Mouse (Mus musculus) CH12.LX (cell line): Measurements from ENCODE around the gene Cplx2. TPM values are rescaled to one million over a fixed set of nuclear protein-coding genes. Genes with fewer than 3 reads are reported as not detected.

ENCODE experiments used
- DNase-seq: peaks from one replicate; pipeline ENCODE4 v3.0.0-alpha.2; 2013; ENCODE audit errors: extremely low read depth
- H3K27ac ChIP-seq: 2 replicates; pipeline ENCODE4 v1.5.1; 2012; ENCODE audit warnings: low read depth, mild to moderate bottlenecking, control low read depth, moderate library complexity; ENCODE audit not compliant: insufficient read depth
- H3K27me3 ChIP-seq: replicated peaks from 2 replicates; pipeline ENCODE3; 2012; ENCODE audit warnings: inconsistent platforms
- H3K36me3 ChIP-seq, 2 experiments: replicated peaks in 1 of 2; 2 replicates each; pipeline versions ENCODE3 to v1.6.1; 2012; ENCODE audit warnings: inconsistent platforms in 1 of 2, low read length in 1 of 2, mild to moderate bottlenecking in 1 of 2, mixed read lengths in 1 of 2, moderate library complexity in 1 of 2; ENCODE audit not compliant: control insufficient read depth in 1 of 2, insufficient read depth in 1 of 2
- H3K4me1 ChIP-seq, 2 experiments: 2 replicates each; pipeline ENCODE4 v1.6.1; 2012; ENCODE audit warnings: inconsistent platforms in 1 of 2, moderate library complexity in 1 of 2; ENCODE audit not compliant: insufficient read depth in 2 of 2, control insufficient read depth in 1 of 2
- H3K4me2 ChIP-seq: 2 replicates; pipeline ENCODE4 v1.6.1; 2012; ENCODE audit warnings: low read depth, mild to moderate bottlenecking, control low read depth; ENCODE audit not compliant: poor library complexity, insufficient read depth, severe bottlenecking
- H3K4me3 ChIP-seq, 3 experiments: fragments of 150-350 bp in 1 of 3; sonication (generic) in 1 of 3; replicated peaks in 1 of 3; 2 replicates each; pipeline versions ENCODE3 to v1.5.1; 2011 to 2012; ENCODE audit warnings: low read depth in 2 of 3, low read length in 2 of 3, mild to moderate bottlenecking in 2 of 3, moderate library complexity in 2 of 3, control low read depth in 1 of 3, improper control_type of control experiment in 1 of 3, inconsistent platforms in 1 of 3, mixed read lengths in 1 of 3; ENCODE audit not compliant: poor library complexity in 1 of 3
- H3K79me2 ChIP-seq: replicated peaks from 2 replicates; pipeline ENCODE4 v1.6.1; 2012; ENCODE audit warnings: mild to moderate bottlenecking, moderate library complexity; ENCODE audit not compliant: control insufficient read depth, poor library complexity, insufficient read depth, severe bottlenecking; ENCODE audit errors: extremely low read depth
- H3K9ac ChIP-seq: 2 replicates; pipeline ENCODE4 v1.6.1; 2012; ENCODE audit warnings: low read depth, mild to moderate bottlenecking, control low read depth, moderate library complexity; ENCODE audit not compliant: insufficient read depth
- H3K9me3 ChIP-seq: replicated peaks from 2 replicates; pipeline ENCODE3; 2012; ENCODE audit warnings: low read length, inconsistent platforms, mixed read lengths
- BHLHE40 ChIP-seq: IDR thresholded peaks from 2 replicates; pipeline ENCODE4 v1.6.1; 2011; ENCODE audit warnings: mild to moderate bottlenecking, low read depth, low read length, improper control_type of control experiment
- CHD2 ChIP-seq: IDR thresholded peaks from 2 replicates; pipeline ENCODE4 v1.6.1; 2011; ENCODE audit warnings: low read length, improper control_type of control experiment
- CTCF ChIP-seq, 2 experiments: IDR thresholded peaks in 1 of 2; conservative IDR thresholded peaks in 1 of 2; 2 replicates each; pipeline ENCODE4 v1.5.1; 2011 to 2012; ENCODE audit warnings: low read depth in 2 of 2, low read length in 2 of 2, improper control_type of control experiment in 1 of 2, inconsistent platforms in 1 of 2, mild to moderate bottlenecking in 1 of 2, moderate library complexity in 1 of 2
- GABPA ChIP-seq: IDR thresholded peaks from 2 replicates; pipeline ENCODE4 v1.6.1; 2012; ENCODE audit warnings: low read depth, low read length, improper control_type of control experiment, inconsistent platforms; ENCODE audit not compliant: insufficient replicate concordance
- HCFC1 ChIP-seq: IDR thresholded peaks from 2 replicates; pipeline ENCODE4 v1.6.1; 2012; ENCODE audit warnings: low read depth, mild to moderate bottlenecking, inconsistent platforms, low read length, improper control_type of control experiment
- JUND ChIP-seq: conservative IDR thresholded peaks from 2 replicates; pipeline ENCODE4 v1.6.1; 2011; ENCODE audit warnings: low read depth, low read length, improper control_type of control experiment
- MAFK ChIP-seq: IDR thresholded peaks from 2 replicates; pipeline ENCODE4 v1.6.1; 2011; ENCODE audit warnings: low read length, improper control_type of control experiment; ENCODE audit not compliant: insufficient replicate concordance
- MAX ChIP-seq: IDR thresholded peaks from 2 replicates; pipeline ENCODE4 v1.6.1; 2011; ENCODE audit warnings: low read length, improper control_type of control experiment
- MAZ ChIP-seq: IDR thresholded peaks from 2 replicates; pipeline ENCODE4 v1.6.1; 2012; ENCODE audit warnings: low read depth, mild to moderate bottlenecking, inconsistent platforms, low read length, improper control_type of control experiment, moderate library complexity
- NRF1 ChIP-seq: IDR thresholded peaks from 2 replicates; pipeline ENCODE4 v1.6.1; 2014; ENCODE audit warnings: low read depth, mild to moderate bottlenecking, inconsistent platforms, low read length, improper control_type of control experiment, moderate library complexity
- PAX5 ChIP-seq: IDR thresholded peaks from 2 replicates; pipeline ENCODE4 v1.6.1; 2012; ENCODE audit warnings: low read length, inconsistent platforms, mixed read lengths
- POLR2A ChIP-seq: IDR thresholded peaks from 2 replicates; pipeline ENCODE4 v1.6.1; 2011; ENCODE audit warnings: low read depth, mild to moderate bottlenecking, improper control_type of control experiment, low read length
- POLR2AphosphoS2 ChIP-seq: IDR thresholded peaks from 2 replicates; pipeline ENCODE4 v1.6.1; 2011; ENCODE audit warnings: low read depth, low read length, improper control_type of control experiment
- RAD21 ChIP-seq: IDR thresholded peaks from 2 replicates; pipeline ENCODE4 v1.6.1; 2011; ENCODE audit warnings: low read depth, mild to moderate bottlenecking, low read length, improper control_type of control experiment, moderate library complexity
- SIN3A ChIP-seq: IDR thresholded peaks from 2 replicates; pipeline ENCODE4 v1.6.1; 2012; ENCODE audit warnings: low read length, improper control_type of control experiment, inconsistent platforms
- SMC3 ChIP-seq: IDR thresholded peaks from 2 replicates; pipeline ENCODE4 v1.6.1; 2011; ENCODE audit warnings: low read depth, low read length, improper control_type of control experiment
- TBP ChIP-seq: conservative IDR thresholded peaks from 2 replicates; pipeline ENCODE4 v1.6.1; 2011; ENCODE audit warnings: low read depth, low read length, improper control_type of control experiment
- TCF12 ChIP-seq: IDR thresholded peaks from 2 replicates; pipeline ENCODE4 v1.6.1; 2014; ENCODE audit warnings: low read depth, mild to moderate bottlenecking, inconsistent platforms, low read length, improper control_type of control experiment
- UBTF ChIP-seq: IDR thresholded peaks from 2 replicates; pipeline ENCODE4 v1.6.1; 2012; ENCODE audit warnings: low read depth, mild to moderate bottlenecking, inconsistent platforms, low read length, improper control_type of control experiment, moderate library complexity
- USF2 ChIP-seq: conservative IDR thresholded peaks from 2 replicates; pipeline ENCODE4 v1.6.1; 2011; ENCODE audit warnings: low read depth, low read length, improper control_type of control experiment
- ZKSCAN1 ChIP-seq: IDR thresholded peaks from 2 replicates; pipeline ENCODE4 v1.6.1; 2012; ENCODE audit warnings: low read depth, inconsistent platforms, low read length, improper control_type of control experiment, borderline replicate concordance
- ZMIZ1 ChIP-seq: IDR thresholded peaks from 2 replicates; pipeline ENCODE4 v1.6.1; 2012; ENCODE audit warnings: low read depth, mild to moderate bottlenecking, inconsistent platforms, low read length, improper control_type of control experiment
- ZNF384 ChIP-seq: IDR thresholded peaks from 2 replicates; pipeline ENCODE4 v1.6.1; 2012; ENCODE audit warnings: low read depth, low read length, improper control_type of control experiment, inconsistent platforms
- dilution Hi-C: fragments of 300-500 bp; cut with MboI; formaldehyde crosslinking; loops from 2 replicates; pipeline ENCODE4 v1.14.3; 2020; ENCODE audit warnings: low sequenced_read_pairs; ENCODE audit not compliant: extremely low pct_unique_long_range_greater_than_20kb, extremely low pct_ligation_motif_present
- in situ Hi-C: fragments of 300-500 bp; cut with MboI; formaldehyde crosslinking; loops from 3 replicates; pipeline ENCODE4 v1.14.3; 2019; ENCODE audit warnings: low sequenced_read_pairs, low pct_ligation_motif_present, low pct_unique_long_range_greater_than_20kb, mixed read lengths
- polyA plus RNA-seq: library from polyadenylated mRNA; unstranded; fragments of >175 nt; gene quantifications from 2 replicates; pipeline ENCODE4 v1.2.1, GENCODE M21; 2012; ENCODE audit warnings: low read depth; ENCODE audit not compliant: insufficient read length
- total RNA-seq, 2 experiments: library from RNA; depleted of rRNA; stranded (reverse); fragments of 300-350 nt in 1 of 2; fragments of >200 nt in 1 of 2; gene quantifications; 2 replicates each; pipeline ENCODE4 v1.2.3; 2012 to 2014

Cplx2 gene
- total and polyA plus RNA-seq, 3 experiments: 0.05 to 0.21 (median 0.19) TPM

DNA sequence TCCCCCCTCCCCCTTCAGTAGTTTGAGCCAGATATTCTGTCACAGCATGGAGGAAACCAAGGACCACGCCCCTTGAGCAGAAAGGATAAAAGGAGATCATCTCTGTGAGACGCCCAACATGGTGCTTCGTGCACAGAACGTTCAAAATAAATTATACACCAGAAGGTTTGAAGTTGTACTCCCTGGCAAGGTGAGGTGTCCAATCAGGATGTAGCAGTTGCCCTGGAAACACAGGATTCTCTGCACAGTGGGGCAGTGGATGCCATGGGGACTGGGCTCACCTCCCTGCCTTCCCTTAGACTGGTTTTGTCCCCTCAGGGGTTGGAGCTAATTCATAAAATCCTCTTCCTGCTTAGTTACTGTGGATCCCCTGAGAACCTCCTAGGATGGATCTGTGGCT is 25.9 kb downstream of the Cplx2 start:
- Histone ChIP-seq H3K4me3 (no peak overlapping the region), H3K27me3 (peaks cover 8% of the 10 kb centered on the region), H3K4me2 (no peak overlapping the region), H3K36me3 (no peaks in the 10 kb centered on the region), H3K9me3 (no peaks in the 10 kb centered on the region), H3K9ac (no peak overlapping the region), H3K79me2 (no peaks in the 10 kb centered on the region), H3K27ac (no peak overlapping the region), H3K4me1 (peaks cover 0 to 9% of the 10 kb centered on the region in 2 experiments; a peak in 2 of 4 replicates)
- dilution Hi-C loops: no loop called here
- no peak for TF ChIP-seq NRF1
- TF ChIP-seq ZKSCAN1: no peak
- TF ChIP-seq POLR2AphosphoS2: no peak
- no peak for TF ChIP-seq CHD2
- no peak for TF ChIP-seq PAX5
- no peak for TF ChIP-seq ZMIZ1
- TF ChIP-seq TCF12: no peak
- TF ChIP-seq SIN3A: no peak
- no peak for TF ChIP-seq MAZ
- TF ChIP-seq MAX: no peak
- DNase-seq: no peak
- in situ Hi-C loops: no loop called here

DNA sequence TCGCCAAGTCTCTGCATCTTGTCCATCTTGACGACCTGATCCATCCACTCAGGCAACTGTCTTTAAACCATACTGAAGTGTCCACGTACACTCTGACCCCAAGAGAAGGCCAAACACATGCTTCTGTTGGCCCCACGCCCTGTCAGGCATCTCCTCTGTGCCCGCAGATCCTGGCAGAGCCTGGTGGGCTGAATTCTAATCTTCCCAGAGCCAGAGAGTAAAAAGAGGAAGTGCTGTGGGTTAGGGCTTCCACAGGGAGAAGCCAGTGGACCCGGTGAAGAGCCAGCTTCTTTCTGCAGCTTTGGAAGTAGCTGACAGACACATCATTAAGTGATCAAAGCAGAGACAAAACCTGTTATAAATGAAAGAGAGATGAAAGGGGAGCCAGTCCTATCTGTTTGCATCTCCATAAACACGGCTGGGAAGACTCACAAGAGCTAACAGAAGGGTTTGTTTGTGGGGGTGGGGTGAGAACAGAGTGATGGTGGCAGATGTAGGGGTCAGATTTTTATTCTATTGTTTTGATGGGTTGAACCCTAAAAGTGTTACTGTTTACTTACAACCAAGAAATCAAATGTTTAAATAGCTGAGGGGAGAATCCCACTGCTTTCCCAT is 29.5 kb downstream of the Cplx2 start:
- H3K36me3 ChIP-seq: no peaks in the 10 kb centered on the region
- dilution Hi-C loops: no loop called here
- H3K9me3 ChIP-seq: peaks cover 4% of the 10 kb centered on the region
- H3K27me3 ChIP-seq: peaks cover 12% of the 10 kb centered on the region
- TF ChIP-seq GABPA: no peak
- no peak overlapping the region for H3K9ac ChIP-seq
- peaks cover 0 to 3% of the 10 kb centered on the region in 2 experiments; a peak in 2 of 4 replicates for H3K4me1 ChIP-seq
- H3K4me3 ChIP-seq: no peak overlapping the region
- DNase-seq: no peak
- no peak overlapping the region for H3K27ac ChIP-seq
- in situ Hi-C loops: no loop called here
- H3K4me2 ChIP-seq: no peak overlapping the region
- no peaks in the 10 kb centered on the region for H3K79me2 ChIP-seq

DNA sequence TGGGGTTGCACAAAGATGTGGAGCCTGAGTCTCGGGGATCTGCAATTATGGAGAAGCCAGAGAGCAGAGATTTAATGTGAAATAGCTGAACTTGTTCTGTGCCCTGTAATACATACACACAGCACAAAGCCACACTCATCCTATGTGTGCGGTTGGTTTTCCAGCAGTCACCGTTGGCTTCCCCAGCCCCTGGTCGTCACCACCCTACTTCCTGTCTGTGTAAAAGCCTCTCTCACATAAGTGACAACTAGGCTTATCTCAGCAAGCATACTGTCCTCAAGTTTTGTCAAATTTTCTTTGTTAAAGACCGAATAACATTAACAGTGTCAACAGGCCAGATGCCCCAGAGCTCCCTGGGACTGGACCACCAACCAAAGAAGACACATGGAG is 30.0 kb downstream of the Cplx2 start:
- Histone ChIP-seq H3K4me2 (no peak overlapping the region), H3K9ac (no peak overlapping the region), H3K9me3 (peaks cover 4% of the 10 kb centered on the region), H3K27ac (no peak overlapping the region), H3K27me3 (peaks cover 12% of the 10 kb centered on the region), H3K79me2 (no peaks in the 10 kb centered on the region), H3K36me3 (no peaks in the 10 kb centered on the region), H3K4me3 (no peak overlapping the region), H3K4me1 (no peaks in the 10 kb centered on the region)
- dilution Hi-C loops (no loop called here), in situ Hi-C loops (no loop called here)
- TF ChIP-seq JUND (no peak), SIN3A (no peak), SMC3 (no peak), NRF1 (no peak), UBTF (no peak), HCFC1 (no peak), TCF12 (no peak), ZNF384 (no peak), MAFK (no peak), POLR2AphosphoS2 (no peak), CTCF (conservative IDR thresholded peaks at IDR 0.05 in 1 of 2, IDR thresholded peaks at IDR 0.05 in 1 of 2; ENCODE audit: low read depth in 2 of 2, low read length in 2 of 2) (no peak), TBP (no peak), USF2 (no peak), POLR2A (no peak), BHLHE40 (no peak), RAD21 (no peak)
- no peak for DNase-seq
